Mouse (Mus musculus) C2C12 (cell line): Measurements from ENCODE around the gene Rmi2. TPM values are rescaled to one million over a fixed set of nuclear protein-coding genes. Genes with fewer than 3 reads are reported as not detected.
A peak's percentile ranks its signal among the peaks of the same experiment; 100 is the strongest.

ENCODE experiments used
- H3K27me3 ChIP-seq: one replicate; pipeline ENCODE4 v1.6.1; 2011; ENCODE audit not compliant: control insufficient read depth, insufficient read depth, insufficient read length
- H3K36me3 ChIP-seq: one replicate; pipeline ENCODE4 v1.6.1; 2011; ENCODE audit not compliant: control insufficient read depth, insufficient read depth
- H3K4me3 ChIP-seq: one replicate; pipeline ENCODE4 v1.5.1; 2011; ENCODE audit warnings: mild to moderate bottlenecking, control low read depth; ENCODE audit not compliant: poor library complexity, insufficient read depth, severe bottlenecking
- H3K79me2 ChIP-seq: one replicate; pipeline ENCODE4 v1.6.1; 2011; ENCODE audit not compliant: control insufficient read depth, insufficient read depth
- H3K79me3 ChIP-seq: one replicate; pipeline ENCODE4 v1.6.1; 2011; ENCODE audit warnings: low read depth, control low read depth
- H3ac ChIP-seq: one replicate; pipeline ENCODE3; 2011; ENCODE audit warnings: low read depth; ENCODE audit not compliant: control insufficient read depth, insufficient read length
- CEBPB ChIP-seq: IDR thresholded peaks from one replicate; pipeline ENCODE4 v1.6.1; 2011; ENCODE audit warnings: low read depth, mild to moderate bottlenecking, control low read depth, moderate library complexity
- CTCF ChIP-seq: IDR thresholded peaks from one replicate; pipeline ENCODE4 v1.5.1; 2011; ENCODE audit not compliant: control insufficient read depth, insufficient read depth, insufficient read length
- FOSL1 ChIP-seq: IDR thresholded peaks from one replicate; pipeline ENCODE4 v1.8.0; 2011; ENCODE audit warnings: mild to moderate bottlenecking, low read length; ENCODE audit not compliant: poor library complexity, insufficient read depth, severe bottlenecking
- MAX ChIP-seq: IDR thresholded peaks from one replicate; pipeline ENCODE4 v1.6.1; 2011; ENCODE audit warnings: mild to moderate bottlenecking, control low read depth
- MYOD1 ChIP-seq: IDR thresholded peaks from one replicate; pipeline ENCODE4 v1.6.1; 2011; ENCODE audit warnings: low read depth; ENCODE audit not compliant: control insufficient read depth, insufficient read length
- MYOG ChIP-seq: IDR thresholded peaks from one replicate; pipeline ENCODE4 v1.6.1; 2011; ENCODE audit not compliant: control insufficient read depth, insufficient read length; ENCODE audit errors: extremely low read depth
- USF1 ChIP-seq: IDR thresholded peaks from one replicate; pipeline ENCODE4 v1.6.1; 2011; ENCODE audit warnings: low read depth, mild to moderate bottlenecking, control low read depth, moderate library complexity
- long read RNA-seq, 2 experiments: library from polyadenylated mRNA; unstranded; transcript quantifications; one replicate each; pipeline ENCODE4 v2.0.0; 2019 to 2020
- polyA plus RNA-seq: library from polyadenylated mRNA; unstranded; fragments of >200 nt; fragmentation: generic; extraction: Trizol; gene quantifications from one replicate; pipeline ENCODE4 v1.2.1, GENCODE M21; 2012; ENCODE audit warnings: missing spikeins

Rmi2 gene
- 2.5 TPM for polyA plus RNA-seq
- long read RNA-seq, experiment 1, partial matches to known transcripts, result 0 of 1 reads
- long read RNA-seq, experiment 1, other reads (novel, unspliced or antisense), result 1 of 1 reads
- long read RNA-seq, experiment 2, result 0 reads

DNA sequence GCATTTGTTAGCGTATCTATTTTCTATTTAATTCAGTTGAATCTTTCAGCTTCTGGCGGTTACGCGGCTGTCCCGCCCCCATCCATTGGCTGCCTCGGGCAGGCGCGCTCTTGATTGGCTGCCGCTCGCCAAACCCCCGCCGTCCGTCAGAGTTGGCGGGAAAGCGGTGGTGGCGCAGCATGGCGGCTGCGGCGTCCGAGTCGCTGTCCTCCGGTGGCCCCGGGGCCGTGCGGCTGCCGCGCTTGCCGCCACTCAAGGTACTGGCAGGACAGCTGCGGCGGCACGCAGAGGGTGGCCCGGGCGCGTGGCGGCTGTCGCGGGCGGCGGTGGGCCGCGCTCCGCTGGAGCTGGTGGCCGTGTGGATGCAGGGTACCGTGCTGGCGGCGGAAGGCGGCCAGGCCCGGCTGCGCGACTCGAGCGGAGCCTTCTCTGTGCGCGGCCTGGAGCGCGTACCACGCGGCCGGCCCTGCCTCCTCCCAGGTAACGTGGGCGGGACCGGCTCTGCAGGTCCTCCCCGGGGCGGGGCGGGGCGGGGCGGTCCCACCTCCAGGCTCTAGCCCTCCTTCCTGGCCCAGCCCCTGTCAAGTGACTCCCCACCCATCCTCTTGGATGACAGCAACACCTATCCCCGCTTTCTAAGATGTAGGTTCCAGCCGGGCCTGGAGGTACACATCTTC is at the start of gene Rmi2:
TSS of gene Rmi2 (plus strand) at position 149 of the 677 bp plus-strand sequence.
- H3ac ChIP-seq, result peak within 1 kb of the TSS; percentile 86
- no peaks in the 10 kb centered on the region for H3K79me3 ChIP-seq
- TF ChIP-seq MAX (peak; percentile 92), CTCF (no peak), FOSL1 (no peak), USF1 (no peak)
- H3K4me3 ChIP-seq, result peak within 1 kb of the TSS; percentile 40
- H3K36me3 ChIP-seq, result no peaks in the 10 kb centered on the region
- H3K27me3 ChIP-seq, result no peaks in the 10 kb centered on the region
- H3K79me2 ChIP-seq, result no peaks in the 10 kb centered on the region

DNA sequence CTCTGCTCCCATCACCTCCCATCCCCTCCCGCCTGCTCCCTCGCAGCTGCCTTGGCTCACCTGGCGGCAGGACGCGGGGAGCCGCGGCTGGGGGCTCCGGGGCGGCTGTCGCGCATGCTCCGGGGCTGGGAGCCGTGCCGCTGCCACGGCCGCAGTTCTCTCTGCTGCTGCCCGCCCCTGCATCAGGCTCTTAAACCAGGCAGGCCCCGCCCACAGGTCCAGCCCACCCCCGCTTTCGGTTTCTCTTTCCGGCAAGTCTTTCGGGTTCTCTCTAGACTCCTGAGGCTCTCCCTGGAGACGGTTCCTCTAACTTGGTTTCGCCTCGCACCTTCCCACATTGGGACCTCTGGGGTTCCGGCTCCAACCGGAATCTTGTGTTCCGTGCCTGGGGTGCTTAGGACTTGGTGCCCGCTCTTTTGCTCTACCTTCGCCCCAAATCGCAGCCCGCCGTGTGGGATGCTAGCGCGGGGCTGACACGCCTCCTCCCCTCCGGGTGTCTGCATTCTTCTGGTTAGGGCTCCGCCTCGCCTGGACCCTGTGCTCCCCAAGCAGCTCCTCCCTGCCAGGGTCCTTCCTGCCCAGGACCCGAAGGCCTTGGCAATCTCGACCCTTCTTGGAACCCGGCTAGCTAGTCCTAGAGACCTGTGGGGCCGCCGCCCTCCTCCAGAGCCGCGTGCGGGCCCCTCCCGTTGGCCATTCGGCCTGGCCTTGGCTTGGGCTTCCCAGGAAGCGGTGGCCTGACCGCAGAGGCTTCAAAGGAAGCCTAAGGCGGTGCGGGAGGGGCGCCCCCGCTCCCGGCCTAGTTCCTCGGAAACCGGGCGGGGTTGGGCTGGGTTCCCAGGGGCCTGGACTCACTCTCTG is 49.3 kb upstream of the Rmi2 start, which contains the start of gene Socs1:
TSS of gene Socs1 (minus strand) at position 166 of the 861 bp plus-strand sequence.
- H3K27me3 ChIP-seq, result no peaks in the 10 kb centered on the region
- no peaks in the 10 kb centered on the region for H3K36me3 ChIP-seq
- peak within 1 kb of the TSS; percentile 64 for H3K4me3 ChIP-seq
- TF ChIP-seq MYOG (no peak), MAX (peak; percentile 45)
- H3K79me3 ChIP-seq, result peaks cover 13% of the 10 kb centered on the region
- peaks cover 25% of the 10 kb centered on the region for H3K79me2 ChIP-seq
- H3ac ChIP-seq, result peak within 1 kb of the TSS; percentile 90

DNA sequence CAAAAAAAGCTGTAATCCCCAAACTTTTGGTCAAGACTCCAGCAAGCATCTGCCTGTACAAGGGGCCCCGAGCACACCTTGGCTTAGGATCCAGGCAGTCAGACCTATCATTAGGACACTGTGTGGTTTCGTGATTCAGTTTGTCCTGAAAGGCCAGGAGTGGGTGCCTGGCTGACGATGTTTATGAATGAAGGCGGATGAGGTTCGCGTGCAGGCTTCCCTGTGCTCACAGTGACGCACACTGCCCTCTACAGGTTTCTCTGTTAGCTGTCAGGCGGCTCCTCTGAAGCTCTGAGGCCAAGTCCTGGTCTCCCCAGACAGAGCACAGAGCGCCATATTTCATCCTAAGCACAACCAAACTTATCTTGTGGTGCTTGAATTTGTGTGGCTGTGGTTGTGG is 48.6 kb upstream of the Rmi2 start:
- Histone ChIP-seq H3K27me3 (no peaks in the 10 kb centered on the region), H3K79me3 (peaks cover 13% of the 10 kb centered on the region), H3K36me3 (no peaks in the 10 kb centered on the region), H3K79me2 (peaks cover 25% of the 10 kb centered on the region), H3ac (peak overlapping the region; percentile 50), H3K4me3 (peak overlapping the region; percentile 64)
- no peak for TF ChIP-seq MYOD1
- no peak for TF ChIP-seq FOSL1
- no peak for TF ChIP-seq USF1
- peak; percentile 56 for TF ChIP-seq CTCF
- TF ChIP-seq MAX, result peak; percentile 64
- TF ChIP-seq CEBPB, result no peak

DNA sequence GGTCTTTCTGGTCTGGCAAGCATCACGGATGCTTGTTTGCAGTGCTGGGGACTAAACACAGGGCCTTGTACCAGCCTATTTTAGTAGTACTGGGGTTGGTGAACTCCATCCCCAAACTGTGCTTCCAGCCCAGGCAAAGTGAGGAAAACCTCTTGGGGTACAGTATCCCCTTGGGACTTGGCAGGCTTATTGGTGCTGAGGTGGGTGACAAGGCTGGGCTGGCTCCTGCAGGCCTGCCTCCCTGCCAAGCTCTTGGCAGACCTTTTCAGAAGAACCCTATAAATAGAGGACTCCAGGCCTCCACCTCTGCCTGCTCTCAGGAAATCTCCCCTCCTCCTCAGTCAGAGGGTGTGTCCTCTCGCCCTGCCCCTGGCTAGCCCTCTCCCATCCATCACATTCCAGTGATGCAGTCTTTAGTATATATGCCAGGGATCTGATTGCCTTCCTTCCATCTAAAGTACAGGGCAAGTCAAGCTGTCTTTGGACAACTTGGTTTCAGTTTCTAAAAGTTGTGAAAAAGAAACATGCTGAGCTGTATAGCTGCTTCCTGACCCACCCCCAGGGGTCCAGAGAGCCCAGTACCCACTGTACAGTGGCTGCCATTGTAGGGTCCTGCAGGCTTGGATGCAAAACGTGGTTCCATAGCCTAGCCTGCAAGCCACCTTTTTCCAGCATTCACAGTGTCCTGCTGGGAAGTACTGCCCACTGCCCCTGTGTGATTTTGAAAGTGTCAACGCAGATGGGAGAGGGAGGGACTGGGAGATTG is 47.9 kb upstream of the Rmi2 start:
- no peaks in the 10 kb centered on the region for H3K27me3 ChIP-seq
- H3K4me3 ChIP-seq, result no peak overlapping the region
- no peaks in the 10 kb centered on the region for H3K36me3 ChIP-seq
- peaks cover 25% of the 10 kb centered on the region for H3K79me2 ChIP-seq
- H3K79me3 ChIP-seq, result peaks cover 13% of the 10 kb centered on the region
- TF ChIP-seq CTCF, result no peak
- TF ChIP-seq FOSL1, result no peak
- TF ChIP-seq MYOG, result no peak
- no peak overlapping the region for H3ac ChIP-seq

DNA sequence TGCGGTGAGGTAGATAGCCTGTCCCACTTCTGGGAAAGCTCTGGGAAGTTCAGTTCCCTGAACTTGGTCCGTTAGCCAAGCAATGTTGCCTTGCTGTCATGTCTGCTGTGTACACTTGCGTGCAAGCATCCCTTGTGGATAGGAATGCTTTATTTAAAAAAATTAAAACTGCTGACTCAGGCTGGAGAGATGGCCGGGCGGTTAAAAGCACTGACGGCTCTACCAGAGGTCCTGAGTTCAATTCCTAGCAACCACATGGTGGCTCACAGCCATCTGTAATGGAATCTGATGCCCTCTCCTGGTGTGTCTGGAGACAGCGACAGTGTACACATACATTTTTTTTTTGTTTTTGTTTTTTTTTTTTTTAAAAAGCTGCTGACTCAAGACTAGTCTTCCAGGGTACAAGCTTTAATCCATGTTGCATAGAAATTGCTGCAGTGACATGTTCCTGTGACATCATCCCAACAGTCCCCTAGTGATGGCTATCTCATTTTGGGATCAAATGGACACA is 47.3 kb upstream of the Rmi2 start:
- no peak overlapping the region for H3ac ChIP-seq
- H3K79me3 ChIP-seq, result peaks cover 13% of the 10 kb centered on the region
- no peak overlapping the region for H3K4me3 ChIP-seq
- no peaks in the 10 kb centered on the region for H3K36me3 ChIP-seq
- peaks cover 22% of the 10 kb centered on the region for H3K79me2 ChIP-seq
- no peaks in the 10 kb centered on the region for H3K27me3 ChIP-seq
- TF ChIP-seq MYOG (no peak), FOSL1 (no peak), CTCF (no peak), CEBPB (no peak), MAX (no peak)
